Mouse (Mus musculus): ENCODE results near the gene Cldn18. TPM values are rescaled to one million over a fixed set of nuclear protein-coding genes. Genes with fewer than 3 reads are reported as not detected.

The Cldn18 gene
- polyA plus RNA-seq, 1 experiment from 2014 or later = 0.09 TPM

Other genes starting within 250 kb of the Cldn18 start
- 8.8 and 9.3 TPM in 2 replicates for gene Armc8, start 148.4 kb downstream of the Cldn18 start, polyA plus RNA-seq (2015; fragmentation: Nextera tagmentation; extraction: Ambion mirVana)
- 16.0 and 16.3 TPM in 2 replicates for gene Dbr1, start 141.5 kb downstream of the Cldn18 start, polyA plus RNA-seq (2015; fragmentation: Nextera tagmentation; extraction: Ambion mirVana)
- gene A4gnt, start 104.8 kb downstream of the Cldn18 start, polyA plus RNA-seq (2015; fragmentation: Nextera tagmentation; extraction: Ambion mirVana) = not detected in 2 replicates
- gene Dzip1l, start 87.8 kb downstream of the Cldn18 start, polyA plus RNA-seq (2015; fragmentation: Nextera tagmentation; extraction: Ambion mirVana) = 0.78 and 0.89 TPM in 2 replicates
- gene Sox14, start 158.9 kb upstream of the Cldn18 start, polyA plus RNA-seq (2015; fragmentation: Nextera tagmentation; extraction: Ambion mirVana) = not detected in 2 replicates

All from liver, embryonic 15.5 days (tissue).